Mouse (Mus musculus): ENCODE results near the gene Cpne6. TPM values are rescaled to one million over a fixed set of nuclear protein-coding genes. Genes with fewer than 3 reads are reported as not detected.

Cpne6 gene
- polyA plus RNA-seq, 1 experiment from 2014 or later = 0.60 TPM

DNA sequence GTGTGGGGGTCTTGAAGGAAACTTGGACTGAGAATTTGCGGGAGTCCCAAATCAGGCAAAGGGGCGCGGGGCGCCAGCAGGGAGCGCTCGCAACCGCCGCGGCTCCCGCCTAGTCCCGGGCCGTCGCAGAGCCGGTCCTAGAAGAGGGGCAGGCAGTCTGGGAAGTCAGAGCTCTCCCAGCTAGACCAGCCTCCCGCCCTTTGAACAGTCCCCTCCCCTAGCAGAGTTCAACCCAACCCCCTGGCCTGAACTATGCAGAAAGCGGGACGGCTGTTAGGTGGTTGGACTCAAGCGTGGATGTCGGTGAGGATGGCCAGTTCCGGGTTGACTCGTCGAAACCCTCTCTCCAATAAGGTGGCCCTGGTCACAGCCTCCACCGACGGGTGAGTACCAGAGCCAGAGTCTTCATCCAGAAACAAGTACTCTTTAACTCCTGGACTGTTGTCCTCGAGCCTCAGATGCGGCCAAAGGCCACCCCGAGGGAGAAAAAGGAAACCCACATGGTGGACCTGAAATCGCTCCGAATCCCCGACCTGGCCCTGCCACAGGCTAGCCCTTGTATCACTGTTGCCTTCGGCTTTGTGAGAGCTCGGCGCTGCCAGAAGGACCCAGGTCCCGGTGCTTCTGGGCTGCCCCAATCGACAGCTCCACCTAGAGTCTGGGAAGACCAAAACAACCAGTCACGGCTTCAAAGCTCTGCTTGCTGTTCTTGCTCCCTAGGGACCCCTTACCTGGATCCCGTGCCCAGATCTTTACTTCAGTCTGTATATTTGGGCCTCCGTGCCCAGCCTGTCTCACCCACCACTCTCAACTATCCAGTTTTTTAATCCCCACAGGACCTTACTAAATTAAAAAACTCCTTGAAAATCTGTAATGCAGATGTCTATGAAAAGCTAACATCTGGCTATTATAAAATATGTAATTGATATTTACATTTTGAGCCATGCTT lies 31.3 kb upstream of the Cpne6 start, which contains the start of gene Dhrs4:
Gene Dhrs4, plus strand, starts transcription at position 108 of the 949 bp plus-strand sequence.
- no peaks in the 10 kb centered on the region for H3K9me3 ChIP-seq
- ATAC-seq (ENCODE audit: insufficient number of reproducible peaks, insufficient read depth, low FRiP score, low TSS enrichment, low read depth) = peak; percentile 95
- peak within 1 kb of the TSS; percentile 66 for H3K4me3 ChIP-seq
- peak within 1 kb of the TSS; percentile 64 for H3K4me2 ChIP-seq
- H3K27me3 ChIP-seq = no peaks in the 10 kb centered on the region
- H3K36me3 ChIP-seq = peaks cover 13% of the 10 kb centered on the region
- H3K27ac ChIP-seq = peak within 1 kb of the TSS; percentile 85
- under 1% methylated on average over 38 of the region's 38 CpGs for WGBS
- H3K4me1 ChIP-seq = peaks cover 12% of the 10 kb centered on the region
- peak within 1 kb of the TSS; percentile 85 for H3K9ac ChIP-seq

DNA sequence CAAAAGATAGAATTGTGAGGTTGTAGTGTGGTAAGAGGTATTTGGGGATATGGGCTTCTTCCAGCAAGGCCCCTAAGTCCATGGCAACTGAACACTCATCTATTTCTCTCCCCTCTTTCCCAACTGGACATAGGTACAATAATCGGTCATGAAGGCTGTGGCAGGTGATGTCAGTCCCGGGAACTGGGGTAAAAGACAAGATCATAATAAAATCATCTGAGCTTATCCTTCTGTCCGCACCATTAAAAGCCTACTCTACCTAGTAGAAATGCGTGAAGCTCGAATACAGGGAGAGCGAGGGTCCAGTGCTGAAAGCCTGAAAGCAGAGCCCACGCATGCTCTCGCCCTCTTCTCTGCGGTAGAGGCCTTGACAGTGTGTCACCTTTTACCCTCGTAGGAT lies 30.6 kb upstream of the Cpne6 start:
- H3K4me3 ChIP-seq = no peak overlapping the region; the same call in 1 of the 2 replicates
- H3K9me3 ChIP-seq = no peaks in the 10 kb centered on the region
- ATAC-seq (ENCODE audit: insufficient number of reproducible peaks, insufficient read depth, low FRiP score, low TSS enrichment, low read depth) = no peak
- 90% methylated on average over 10 of the region's 10 CpGs for WGBS
- peaks cover 12% of the 10 kb centered on the region for H3K4me1 ChIP-seq
- H3K4me2 ChIP-seq = peak overlapping the region; percentile 64
- H3K27ac ChIP-seq = no peak overlapping the region
- H3K36me3 ChIP-seq = peaks cover 13% of the 10 kb centered on the region
- H3K9ac ChIP-seq = no peak overlapping the region
- H3K27me3 ChIP-seq = no peaks in the 10 kb centered on the region

DNA sequence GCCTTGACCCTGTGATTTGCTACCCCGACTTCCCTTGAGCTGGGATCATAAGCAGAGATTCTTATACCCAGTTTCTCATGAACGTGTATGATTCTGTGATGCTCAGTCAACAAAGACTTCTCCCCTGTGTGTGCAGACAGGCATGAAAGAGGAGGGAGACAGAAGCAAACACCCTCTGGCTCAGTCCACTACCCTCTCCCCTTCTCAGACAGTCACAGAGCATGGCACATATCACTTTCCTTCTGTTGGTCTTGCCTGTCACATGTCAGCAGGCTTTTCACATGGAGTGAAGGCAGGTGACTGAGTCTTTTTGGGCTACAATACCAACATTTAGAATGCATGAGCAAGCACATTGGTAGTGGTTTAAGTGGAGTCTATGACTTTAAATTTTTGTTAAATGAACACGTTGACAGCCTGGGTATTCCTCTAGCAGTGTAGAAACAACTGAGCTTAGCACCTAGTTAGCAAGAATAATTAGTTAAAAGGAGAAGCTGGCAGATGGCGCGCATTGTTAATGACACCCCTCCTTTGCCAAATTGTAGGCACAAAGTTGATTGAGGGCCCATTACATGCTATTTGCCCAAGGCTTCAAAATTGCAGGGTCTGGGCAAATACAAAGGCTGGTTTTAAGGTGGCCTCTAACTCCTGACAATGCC lies 25.7 kb upstream of the Cpne6 start:
- no peak overlapping the region for H3K27ac ChIP-seq
- no peaks in the 10 kb centered on the region for H3K27me3 ChIP-seq
- H3K4me1 ChIP-seq = peaks cover 8% of the 10 kb centered on the region
- ATAC-seq (ENCODE audit: insufficient number of reproducible peaks, insufficient read depth, low FRiP score, low TSS enrichment, low read depth) = peak; percentile 22; the same call in 1 of the 2 replicates
- peaks cover 44% of the 10 kb centered on the region for H3K36me3 ChIP-seq
- H3K9me3 ChIP-seq = no peaks in the 10 kb centered on the region
- H3K4me2 ChIP-seq = no peak overlapping the region
- H3K9ac ChIP-seq = no peak overlapping the region
- no peak overlapping the region for H3K4me3 ChIP-seq
- 79% methylated on average over 5 of the region's 5 CpGs for WGBS

DNA sequence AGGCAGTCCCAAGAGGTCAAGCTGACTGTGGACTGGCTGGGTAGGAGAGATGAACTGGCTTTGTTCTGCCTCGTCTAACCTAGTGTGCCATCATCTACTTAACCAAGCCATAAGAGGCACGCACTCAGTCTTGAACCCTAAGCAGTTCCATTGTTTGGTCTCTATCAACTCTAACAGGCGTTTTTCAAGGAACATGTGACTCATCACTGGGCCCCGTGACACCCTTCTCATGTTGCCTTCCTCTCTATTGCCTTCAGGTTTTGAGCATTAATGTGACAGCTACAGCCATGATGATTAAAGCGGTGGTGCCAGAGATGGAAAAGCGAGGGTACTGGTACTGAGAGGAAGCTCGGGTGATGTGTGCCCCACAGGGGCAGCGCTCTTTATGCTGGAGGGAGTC lies 23.4 kb upstream of the Cpne6 start:
- Histone ChIP-seq H3K9me3 (no peaks in the 10 kb centered on the region), H3K36me3 (peaks cover 33% of the 10 kb centered on the region), H3K4me3 (no peak overlapping the region), H3K9ac (no peak overlapping the region), H3K27ac (no peak overlapping the region), H3K4me2 (no peak overlapping the region), H3K27me3 (no peaks in the 10 kb centered on the region), H3K4me1 (peaks cover 6% of the 10 kb centered on the region)
- ATAC-seq (ENCODE audit: insufficient number of reproducible peaks, insufficient read depth, low FRiP score, low TSS enrichment, low read depth) = no peak
- WGBS = 85% methylated on average over 8 of the region's 8 CpGs

DNA sequence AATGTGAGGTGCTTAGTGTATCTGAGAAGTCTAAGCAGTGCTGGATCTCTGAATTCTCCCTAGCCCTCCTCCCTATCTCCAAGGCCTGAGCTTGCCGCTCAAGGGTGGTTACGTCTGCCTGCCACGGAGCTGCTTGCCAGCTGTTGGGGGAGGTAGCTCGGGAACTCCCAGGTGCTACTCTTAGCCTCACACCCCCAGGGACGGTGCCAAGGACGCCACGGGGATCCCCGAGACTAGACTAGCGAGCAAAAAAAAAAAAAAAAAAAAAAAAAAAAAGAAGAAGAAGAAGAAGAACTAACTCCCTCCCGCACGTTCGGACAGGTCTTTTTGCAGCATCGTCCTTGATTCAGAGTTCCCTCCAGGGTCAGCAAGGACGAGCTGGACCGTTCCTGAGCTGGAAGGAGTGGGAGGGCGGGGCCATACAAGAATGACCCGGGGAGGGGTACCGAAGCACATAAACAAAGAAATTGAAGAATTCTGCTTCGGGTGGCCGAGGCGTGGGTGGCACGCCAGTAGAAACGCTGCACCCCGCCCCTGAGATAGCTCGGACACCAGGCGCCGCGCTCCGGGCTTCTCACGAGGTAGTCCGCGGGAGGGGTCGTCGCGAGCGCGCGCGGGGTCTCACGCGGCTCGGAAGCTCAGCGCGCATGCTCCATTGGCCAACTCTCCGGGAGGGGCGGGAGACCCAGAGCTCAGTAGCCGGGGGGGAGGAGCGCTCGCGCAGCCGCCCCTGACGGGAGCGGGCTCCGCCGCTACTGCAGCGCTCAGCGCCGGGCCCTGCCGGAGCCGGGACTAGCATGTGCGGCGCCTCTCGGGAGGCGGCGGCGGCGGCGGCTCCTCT lies 19.7 kb upstream of the Cpne6 start, which contains the start of gene Carmil3:
Gene Carmil3, plus strand, starts transcription at position 291 of the 841 bp plus-strand sequence.
- Histone ChIP-seq H3K36me3 (peaks cover 33% of the 10 kb centered on the region), H3K4me1 (peaks cover 9% of the 10 kb centered on the region), H3K4me2 (peak within 1 kb of the TSS; percentile 97), H3K4me3 (peak within 1 kb of the TSS; percentile 74), H3K9ac (peak within 1 kb of the TSS; percentile 80), H3K27ac (peak within 1 kb of the TSS; percentile 63), H3K9me3 (no peaks in the 10 kb centered on the region), H3K27me3 (no peaks in the 10 kb centered on the region)
- peak; percentile 69; the same call in 1 of the 2 replicates for ATAC-seq (ENCODE audit: insufficient number of reproducible peaks, insufficient read depth, low FRiP score, low TSS enrichment, low read depth)
- WGBS = 1% methylated on average over 68 of the region's 68 CpGs

DNA sequence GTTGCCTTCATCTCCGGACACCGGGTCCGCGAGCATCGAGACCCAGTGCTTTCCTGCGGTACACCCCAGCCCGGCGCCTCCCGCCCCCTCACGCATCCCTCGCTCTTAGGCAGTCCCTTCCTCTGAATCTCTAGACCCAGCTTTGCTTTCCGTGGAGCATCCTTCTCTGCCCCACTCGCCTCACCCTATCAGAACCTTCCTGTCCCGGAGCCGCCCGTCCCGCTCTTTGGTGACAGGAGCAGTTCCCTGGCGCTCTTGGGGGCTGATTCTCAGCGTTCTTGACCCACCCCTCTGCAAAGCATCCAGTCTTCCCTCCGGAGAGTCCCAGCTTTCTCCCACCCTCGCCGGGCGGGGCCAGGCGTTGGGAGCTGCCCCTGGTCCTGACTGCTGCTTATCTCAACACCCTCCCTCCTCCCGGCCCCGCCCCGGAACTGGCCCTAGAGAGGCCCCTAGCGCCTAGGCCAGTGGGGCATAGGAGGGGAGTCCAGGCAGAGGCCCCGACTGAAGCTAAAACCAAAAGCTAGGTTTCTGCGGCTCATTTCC lies 18.9 kb upstream of the Cpne6 start:
- under 1% methylated on average over 30 of the region's 30 CpGs for WGBS
- peak; percentile 53; the same call in 1 of the 2 replicates for ATAC-seq (ENCODE audit: insufficient number of reproducible peaks, insufficient read depth, low FRiP score, low TSS enrichment, low read depth)
- Histone ChIP-seq H3K27ac (peak overlapping the region; percentile 63), H3K9ac (peak overlapping the region; percentile 80), H3K27me3 (no peaks in the 10 kb centered on the region), H3K4me1 (peaks cover 9% of the 10 kb centered on the region), H3K4me3 (peak overlapping the region; percentile 74), H3K36me3 (peaks cover 26% of the 10 kb centered on the region; the same call in 1 of the 2 replicates), H3K9me3 (no peaks in the 10 kb centered on the region), H3K4me2 (peak overlapping the region; percentile 97)

DNA sequence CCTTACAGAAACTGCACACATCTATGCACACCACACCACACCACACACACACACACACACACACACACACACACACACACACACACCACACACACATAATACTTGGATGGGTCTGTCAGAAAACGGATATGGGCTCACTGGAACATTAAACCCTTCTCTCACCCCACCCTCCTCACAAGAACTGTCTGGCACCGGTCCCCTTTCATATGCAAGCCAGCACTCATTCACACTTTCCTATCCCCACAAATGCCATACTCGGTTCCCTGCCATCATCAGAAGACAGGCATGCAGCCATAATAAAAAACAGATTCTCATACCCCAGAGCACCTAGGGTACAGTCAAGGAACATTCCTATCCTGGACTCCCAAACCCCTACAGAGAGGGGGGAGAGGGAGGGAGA lies 18.1 kb upstream of the Cpne6 start:
- WGBS = 18% methylated on average over 3 of the region's 3 CpGs
- Histone ChIP-seq H3K4me2 (peak overlapping the region; percentile 97), H3K27me3 (no peaks in the 10 kb centered on the region), H3K4me1 (peaks cover 9% of the 10 kb centered on the region), H3K9me3 (no peaks in the 10 kb centered on the region), H3K4me3 (peak overlapping the region; percentile 74; the same call in 1 of the 2 replicates), H3K36me3 (peaks cover 19% of the 10 kb centered on the region; the same call in 1 of the 2 replicates), H3K27ac (0 out of 2 replicates have a peak overlapping the region, but pooled peaks have one; percentile 63), H3K9ac (peak overlapping the region; percentile 80; the same call in 1 of the 2 replicates)
- no peak for ATAC-seq (ENCODE audit: insufficient number of reproducible peaks, insufficient read depth, low FRiP score, low TSS enrichment, low read depth)

DNA sequence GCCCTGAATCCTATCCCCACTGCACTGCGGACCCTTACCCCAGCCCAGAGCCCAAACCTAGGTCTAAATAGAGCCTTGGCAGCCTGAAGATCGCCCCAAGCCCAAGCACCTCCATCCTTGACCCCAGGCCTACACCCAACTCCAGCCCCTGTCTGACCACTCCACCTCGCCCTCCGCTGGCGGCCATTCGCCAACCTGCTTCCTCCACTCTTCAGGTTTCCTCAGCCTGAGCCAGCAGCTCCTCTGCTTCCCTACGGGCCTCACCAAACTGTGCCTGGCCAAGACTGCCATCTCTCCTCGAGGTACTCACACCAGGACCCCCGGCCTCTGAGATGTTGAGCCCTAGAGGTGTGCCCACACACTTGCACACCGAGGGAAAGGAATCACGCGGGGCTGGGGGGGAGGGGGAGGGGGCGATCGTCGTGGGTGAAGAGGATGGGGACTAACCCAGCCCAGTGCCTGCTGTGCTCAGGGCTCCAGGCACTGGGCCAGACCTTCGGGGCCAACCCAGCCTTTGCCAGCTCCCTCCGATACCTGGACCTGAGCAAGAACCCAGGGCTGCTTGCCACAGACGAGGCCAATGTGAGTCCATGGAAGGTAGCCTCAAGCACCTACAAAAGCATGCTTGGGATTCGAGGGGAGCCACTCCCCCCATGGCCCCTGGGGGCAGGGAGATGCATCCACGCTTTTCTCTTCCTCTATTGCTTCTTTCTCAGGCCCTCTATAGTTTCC lies 14.6 kb upstream of the Cpne6 start:
- peaks cover 13% of the 10 kb centered on the region for H3K4me1 ChIP-seq
- ATAC-seq (ENCODE audit: insufficient number of reproducible peaks, insufficient read depth, low FRiP score, low TSS enrichment, low read depth) = no peak
- no peaks in the 10 kb centered on the region for H3K27me3 ChIP-seq
- 70% methylated on average over 17 of the region's 20 CpGs for WGBS
- peaks cover 10% of the 10 kb centered on the region for H3K36me3 ChIP-seq
- no peak overlapping the region for H3K27ac ChIP-seq
- no peak overlapping the region for H3K4me3 ChIP-seq
- no peaks in the 10 kb centered on the region for H3K9me3 ChIP-seq
- no peak overlapping the region for H3K9ac ChIP-seq
- H3K4me2 ChIP-seq = no peak overlapping the region

DNA sequence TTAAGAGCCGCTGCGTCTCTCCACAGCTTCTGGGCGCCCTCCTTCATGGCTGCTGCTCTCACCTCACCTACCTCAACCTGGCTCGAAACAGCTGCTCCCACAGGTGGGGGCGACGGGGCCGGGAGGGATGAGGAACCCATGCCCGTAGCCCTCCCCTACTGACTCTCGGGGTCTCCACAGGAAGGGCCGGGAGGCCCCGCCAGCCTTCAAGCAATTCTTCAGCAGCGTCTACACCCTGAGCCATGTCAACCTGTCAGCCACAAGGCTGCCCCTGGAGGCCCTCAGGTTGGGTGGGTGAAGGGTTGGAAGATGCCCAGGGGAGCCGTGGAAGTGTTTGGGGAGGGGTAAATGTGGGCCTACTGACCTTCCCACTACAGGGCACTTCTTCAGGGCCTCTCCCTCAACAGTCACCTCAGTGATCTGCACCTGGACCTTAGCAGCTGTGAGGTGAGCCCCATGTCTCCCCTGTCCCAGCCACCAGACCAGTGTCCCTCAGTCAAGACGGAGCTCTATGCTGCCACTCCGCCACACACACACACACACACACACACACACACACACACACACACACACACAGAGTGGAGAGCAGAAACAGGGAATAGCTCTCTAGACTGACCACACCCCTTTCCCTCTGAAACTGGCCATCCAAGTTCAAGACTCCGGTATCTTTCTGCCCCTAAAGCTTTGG lies 13.3 kb upstream of the Cpne6 start:
- ATAC-seq (ENCODE audit: insufficient number of reproducible peaks, insufficient read depth, low FRiP score, low TSS enrichment, low read depth) = no peak
- H3K9me3 ChIP-seq = no peaks in the 10 kb centered on the region
- peaks cover 10% of the 10 kb centered on the region for H3K36me3 ChIP-seq
- no peak overlapping the region for H3K4me3 ChIP-seq
- peaks cover 6% of the 10 kb centered on the region for H3K4me1 ChIP-seq
- H3K27ac ChIP-seq = no peak overlapping the region
- H3K9ac ChIP-seq = no peak overlapping the region
- no peak overlapping the region for H3K4me2 ChIP-seq
- 68% methylated on average over 16 of the region's 16 CpGs for WGBS
- no peaks in the 10 kb centered on the region for H3K27me3 ChIP-seq

DNA sequence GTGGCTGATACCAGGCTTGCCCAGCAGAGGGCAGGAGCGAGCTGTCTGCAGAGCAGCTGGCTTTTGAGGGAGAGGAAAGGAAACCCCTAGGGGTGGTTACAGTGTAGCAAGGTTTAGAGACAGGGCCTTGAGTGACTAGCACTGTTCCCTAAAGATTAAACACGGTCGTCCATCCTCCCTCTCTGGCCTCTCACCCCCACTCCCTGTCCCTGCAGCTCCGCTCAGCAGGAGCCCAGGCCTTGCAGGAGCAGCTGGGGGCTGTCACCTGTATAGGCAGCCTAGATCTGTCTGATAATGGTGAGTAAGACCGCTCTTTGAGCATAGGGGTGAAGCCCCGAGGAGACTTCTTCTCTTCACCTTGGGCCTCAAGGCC lies 12.8 kb upstream of the Cpne6 start:
- H3K27me3 ChIP-seq = no peaks in the 10 kb centered on the region
- peak overlapping the region; percentile 49; the same call in 1 of the 2 replicates for H3K9ac ChIP-seq
- H3K4me3 ChIP-seq = no peak overlapping the region
- WGBS = 27% methylated on average over 6 of the region's 6 CpGs
- peaks cover 6% of the 10 kb centered on the region for H3K4me1 ChIP-seq
- no peak overlapping the region for H3K27ac ChIP-seq
- H3K9me3 ChIP-seq = no peaks in the 10 kb centered on the region
- peaks cover 10% of the 10 kb centered on the region for H3K36me3 ChIP-seq
- no peak overlapping the region for H3K4me2 ChIP-seq
- no peak for ATAC-seq (ENCODE audit: insufficient number of reproducible peaks, insufficient read depth, low FRiP score, low TSS enrichment, low read depth)

Measured in embryonic facial prominence, embryonic 13.5 days (tissue).